Mouse (Mus musculus) Patski (cell line): ENCODE data around the gene Kcnd3. TPM values are rescaled to one million over a fixed set of nuclear protein-coding genes. Genes with fewer than 3 reads are reported as not detected.

Experiments used
- ATAC-seq: fragments of 100-300 bp; one replicate; pipeline ENCODE4 v1.8.0; 2021
- CTCF ChIA-PET: fragments of 350-600 bp; sonication (Branson Sonifier 250); formaldehyde crosslinking; loops from one replicate; lab custom pipeline; 2022; ENCODE audit warnings: inconsistent platforms; lab: Charles Lee
- POLR2A ChIA-PET: fragments of 350-600 bp; sonication (Branson Sonifier 250); formaldehyde crosslinking; loops from one replicate; lab custom pipeline; 2022; ENCODE audit warnings: antibody characterized with exemption, inconsistent platforms; lab: Charles Lee
- DNase-seq: peaks from one replicate; pipeline ENCODE4 v3.0.0-alpha.2; 2011; ENCODE audit warnings: low read depth, low spot score
- H3K27me3 ChIP-seq: fragments of 371-371 bp; one replicate; pipeline ENCODE4 v1.5.1; 2021
- CTCF ChIP-seq: fragments of 100-300 bp; IDR thresholded peaks from one replicate; pipeline ENCODE4 v1.5.1; 2021
- in situ Hi-C: fragments of 300-500 bp; cut with MboI; formaldehyde crosslinking; loops from 3 replicates; pipeline ENCODE4 v1.11.1; 2018; ENCODE audit warnings: low pct_unique_long_range_greater_than_20kb, mixed read lengths
- polyA plus RNA-seq: library from polyadenylated mRNA; unstranded; gene quantifications from one replicate; pipeline ENCODE4 v1.2.3, GENCODE M21; 2021

Gene Kcnd3
- polyA plus RNA-seq, 1 experiment from 2014 or later: 8.3 TPM

- ChIA-PET CTCF (interaction anchor here (1.1 to 1.4 kb wide), 2 partner anchors 21 to 25 kb away, joined by 4 to 6 read pairs; no protein-coding TSS in a partner anchor), POLR2A (no interaction called here)
- in situ Hi-C loops: no loop called here
- no peak for TF ChIP-seq CTCF
- no peaks in the 10 kb centered on the region for H3K27me3 ChIP-seq
- DNase-seq (no peak), ATAC-seq (no peak)
Observed at GRCm38 (mm10) chr3:105608857-105609256, 156.7 kb downstream of the Kcnd3 start.

GRCm38 (mm10) chr3:105611531-105612422 lies 159.6 kb downstream of the Kcnd3 start:
- DNase-seq: no peak
- ATAC-seq: no peak
- TF ChIP-seq CTCF: no peak
- H3K27me3 ChIP-seq: no peaks in the 10 kb centered on the region
- ChIA-PET CTCF (interaction anchor here (1.5 kb wide), 1 partner anchor 12 kb away, joined by 4 read pairs; no protein-coding TSS in a partner anchor), POLR2A (no interaction called here)
- in situ Hi-C loops: no loop called here

- DNase-seq: no peak
- POLR2A ChIA-PET: no interaction called here
- no peak for TF ChIP-seq CTCF
- H3K27me3 ChIP-seq: no peaks in the 10 kb centered on the region
- in situ Hi-C loops: no loop called here
- CTCF ChIA-PET: interaction anchor here (1.5 kb wide), 1 partner anchor 12 kb away, joined by 4 read pairs; no protein-coding TSS in a partner anchor
- no peak for ATAC-seq
Observed at GRCm38 (mm10) chr3:105612423-105612814, 160.3 kb downstream of the Kcnd3 start.

- in situ Hi-C loops: no loop called here
- H3K27me3 ChIP-seq: no peaks in the 10 kb centered on the region
- no peak for TF ChIP-seq CTCF
- ChIA-PET CTCF (interaction anchor here (1.2 kb wide), 1 partner anchor 58 kb away, joined by 3 read pairs; no protein-coding TSS in a partner anchor), POLR2A (no interaction called here)
- ATAC-seq (no peak), DNase-seq (no peak)
Observed at GRCm38 (mm10) chr3:105616861-105617743, 165.0 kb downstream of the Kcnd3 start.

DNA sequence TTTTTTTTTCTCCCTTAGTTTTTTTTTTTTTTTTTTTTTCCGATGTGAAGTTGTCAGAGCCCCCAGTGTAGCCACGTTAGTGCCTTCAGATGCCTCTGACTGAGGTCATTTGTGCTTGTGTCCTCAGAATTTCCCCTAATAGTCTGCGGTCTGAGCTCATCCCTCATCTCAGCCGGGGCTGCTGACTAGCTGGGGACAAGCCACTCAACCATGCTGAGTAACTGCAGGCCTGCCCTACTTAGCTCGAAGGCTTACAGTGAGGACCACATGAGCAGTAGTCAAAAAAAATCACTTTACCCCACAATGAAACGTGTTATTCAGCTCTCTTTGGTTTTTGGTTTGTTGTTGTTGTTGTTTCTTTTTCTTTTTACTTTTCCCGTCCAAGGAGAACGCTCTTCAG lies 169.0 kb downstream of the Kcnd3 start:
- ChIA-PET CTCF (interaction anchor here (0.9 to 1.2 kb wide), 4 partner anchors 9 to 53 kb away, joined by 3 to 4 read pairs (median 3); no protein-coding TSS in a partner anchor), POLR2A (no interaction called here)
- ATAC-seq (no peak), DNase-seq (no peak)
- no peak for TF ChIP-seq CTCF
- H3K27me3 ChIP-seq: no peaks in the 10 kb centered on the region
- in situ Hi-C loops: no loop called here

DNA sequence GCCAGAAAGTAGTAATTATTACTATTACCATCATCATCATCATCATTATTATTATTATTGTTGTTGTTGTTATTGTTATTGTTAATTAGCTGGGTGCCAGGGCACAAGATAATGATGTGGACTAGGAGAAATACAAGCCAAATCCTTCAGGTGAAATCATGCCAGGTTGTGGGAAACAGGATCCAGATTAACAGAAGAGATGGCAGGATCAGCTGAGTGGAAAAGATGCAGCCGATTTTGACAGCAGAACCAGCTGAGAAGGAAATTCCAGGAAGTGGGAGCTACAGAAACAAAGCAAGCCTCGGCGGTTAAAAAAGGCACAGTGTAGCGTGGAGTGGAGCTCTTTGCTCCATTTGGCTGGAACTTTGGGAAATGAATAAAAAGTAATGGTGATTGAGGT lies 171.0 kb downstream of the Kcnd3 start:
- TF ChIP-seq CTCF: no peak
- ATAC-seq: no peak
- DNase-seq: no peak
- CTCF ChIA-PET: interaction anchor here (1.3 to 1.8 kb wide), 2 partner anchors 11 to 15 kb away, joined by 3 to 4 read pairs; no protein-coding TSS in a partner anchor
- in situ Hi-C loops: no loop called here
- POLR2A ChIA-PET: no interaction called here
- H3K27me3 ChIP-seq: no peaks in the 10 kb centered on the region

- POLR2A ChIA-PET: no interaction called here
Observed at GRCm38 (mm10) chr3:105625961-105626360, 173.8 kb downstream of the Kcnd3 start.

DNA sequence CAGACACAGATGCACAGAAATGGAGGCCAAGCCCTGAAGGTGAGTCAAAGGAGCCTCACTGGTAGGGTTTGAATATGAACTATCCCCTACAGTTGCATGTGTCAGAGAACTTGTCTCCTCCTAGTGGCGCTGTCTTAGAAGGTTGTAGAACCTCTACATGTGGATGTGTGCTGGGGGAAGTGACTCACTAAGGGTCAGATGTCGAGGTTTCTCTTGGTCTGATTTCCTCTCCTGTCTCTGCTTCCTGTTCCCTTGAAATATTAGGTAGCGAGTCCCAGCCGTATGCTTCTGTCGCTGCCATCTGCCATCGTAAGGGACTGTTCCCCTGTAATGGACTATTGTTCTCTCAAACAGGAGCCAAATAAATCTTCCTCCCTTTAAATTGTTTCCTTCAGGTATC lies 175.1 kb downstream of the Kcnd3 start:
- DNase-seq (no peak), ATAC-seq (no peak)
- in situ Hi-C loops: no loop called here
- POLR2A ChIA-PET: no interaction called here
- CTCF ChIA-PET: no interaction called here
- no peak for TF ChIP-seq CTCF
- H3K27me3 ChIP-seq: no peaks in the 10 kb centered on the region

More at GRCm38 (mm10) chr3:105625961-105626360, 173.8 kb downstream of the Kcnd3 start:
- in situ Hi-C loops: no loop called here
- no peaks in the 10 kb centered on the region for H3K27me3 ChIP-seq
- TF ChIP-seq CTCF: no peak
- CTCF ChIA-PET: no interaction called here
- ATAC-seq: no peak
- DNase-seq: no peak

DNA sequence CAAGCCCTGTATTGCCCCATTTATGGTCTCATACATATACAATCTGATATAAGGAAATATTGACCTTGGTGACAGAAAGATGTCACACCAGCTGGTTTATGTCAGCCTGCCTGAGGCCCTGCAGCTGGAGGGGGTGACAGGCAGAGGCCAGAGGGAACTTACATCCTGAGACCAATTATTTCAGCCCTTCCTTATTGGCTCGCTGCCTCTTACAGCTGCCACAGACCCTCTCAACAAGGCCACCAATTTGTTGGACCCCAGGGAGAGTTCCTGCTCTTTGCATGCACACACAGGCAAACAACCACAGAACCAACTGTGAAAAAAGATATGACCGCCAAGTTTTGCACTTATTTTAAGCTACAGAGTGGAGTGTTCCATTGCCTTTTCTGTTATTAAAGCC lies 180.2 kb downstream of the Kcnd3 start:
- DNase-seq: no peak
- TF ChIP-seq CTCF: no peak
- peaks cover 14% of the 10 kb centered on the region for H3K27me3 ChIP-seq
- ATAC-seq: no peak
- ChIA-PET CTCF (no interaction called here), POLR2A (interaction anchor here (0.7 kb wide), 1 partner anchor 401 kb away, joined by 6 read pairs; no protein-coding TSS in a partner anchor)
- in situ Hi-C loops: no loop called here

- in situ Hi-C loops: no loop called here
- ATAC-seq: no peak
- DNase-seq: no peak
- H3K27me3 ChIP-seq: peaks cover 17% of the 10 kb centered on the region
- ChIA-PET CTCF (interaction anchor here (1.1 kb wide), 1 partner anchor 24 kb away, joined by 4 read pairs; no protein-coding TSS in a partner anchor), POLR2A (interaction anchor here (0.7 kb wide), 1 partner anchor 400 kb away, joined by 6 read pairs; no protein-coding TSS in a partner anchor)
- no peak for TF ChIP-seq CTCF
Observed at GRCm38 (mm10) chr3:105633021-105633420, 180.9 kb downstream of the Kcnd3 start.
